Mouse (Mus musculus) liver, embryonic 14.5 days (tissue): ENCODE results near the gene Rab3gap2. TPM values are rescaled to one million over a fixed set of nuclear protein-coding genes. Genes with fewer than 3 reads are reported as not detected.

Experiments
- ATAC-seq: fragments of 200-750 bp; cut with Nextera tagmentation; 2 replicates; pipeline ENCODE4 v1.8.0; 2017; ENCODE audit warnings: moderate number of reproducible peaks, mild to moderate bottlenecking, moderate library complexity; ENCODE audit not compliant: insufficient read depth
- DNase-seq, 3 experiments: peaks; one replicate each; pipeline ENCODE4 v3.0.0-alpha.2; 2012 to 2013; ENCODE audit warnings: low read depth in 3 of 3, low spot score in 3 of 3
- H3K27ac ChIP-seq: fragments of 300-500 bp; sonication (generic); 2 replicates; pipeline ENCODE4 v1.5.1; 2014; ENCODE audit warnings: moderate library complexity, mild to moderate bottlenecking, control low read depth, inconsistent platforms
- H3K27me3 ChIP-seq: fragments of 300-500 bp; sonication (generic); 2 replicates; pipeline ENCODE4 v1.6.1; 2014; ENCODE audit warnings: mild to moderate bottlenecking, low read length, moderate library complexity; ENCODE audit not compliant: control insufficient read depth, insufficient read depth
- H3K36me3 ChIP-seq: fragments of 300-500 bp; sonication (generic); replicated peaks from 2 replicates; pipeline ENCODE4 v1.6.1; 2014; ENCODE audit warnings: low read depth; ENCODE audit not compliant: control insufficient read depth, insufficient read depth
- H3K4me1 ChIP-seq, 2 experiments: fragments of 200-500 bp in 1 of 2; fragments of 300-500 bp in 1 of 2; sonication (generic) in 1 of 2; replicated peaks; 2 replicates each; pipeline ENCODE4 v1.6.1; 2012 to 2014; ENCODE audit warnings: antibody characterized with exemption in 1 of 2, inconsistent platforms in 1 of 2, low read length in 1 of 2; ENCODE audit not compliant: control insufficient read depth in 2 of 2, insufficient read depth in 2 of 2
- H3K4me2 ChIP-seq: fragments of 300-500 bp; sonication (generic); 2 replicates; pipeline ENCODE4 v1.6.1; 2014; ENCODE audit warnings: low read depth, mild to moderate bottlenecking, control low read depth, moderate library complexity
- H3K4me3 ChIP-seq, 2 experiments: fragments of 200-500 bp in 1 of 2; fragments of 300-500 bp in 1 of 2; sonication (generic) in 1 of 2; 2 replicates each; pipeline ENCODE4 v1.5.1; 2012 to 2014; ENCODE audit warnings: low read depth in 2 of 2, low read length in 2 of 2, mild to moderate bottlenecking in 2 of 2, control low read depth in 1 of 2, inconsistent platforms in 1 of 2, moderate library complexity in 1 of 2; ENCODE audit not compliant: insufficient read depth in 1 of 2
- H3K9ac ChIP-seq: fragments of 300-500 bp; sonication (generic); replicated peaks from 2 replicates; pipeline ENCODE4 v1.6.1; 2014; ENCODE audit warnings: mild to moderate bottlenecking, control low read depth, moderate library complexity
- H3K9me3 ChIP-seq: fragments of 300-500 bp; sonication (generic); 2 replicates; pipeline ENCODE4 v1.6.1; 2016; ENCODE audit warnings: low read length, mixed read lengths; ENCODE audit not compliant: control insufficient read depth
- CTCF ChIP-seq: IDR thresholded peaks from 2 replicates; pipeline ENCODE4 v1.5.1; 2016; ENCODE audit warnings: antibody characterized with exemption, low read depth, control low read depth
- EP300 ChIP-seq: IDR thresholded peaks from 2 replicates; pipeline ENCODE4 v1.6.1; 2016; ENCODE audit warnings: antibody characterized with exemption, low read depth
- WGBS: fragments of 180-500 bp; shearing (Covaris S2); extraction: QIAGEN DNeasy Blood & Tissue Kit; methylation state at CpG from one replicate; pipeline ENCODE4 v1.1.7; 2014; ENCODE audit not compliant: insufficient replicate concordance; 5-methylcytosine and 5-hydroxymethylcytosine counted together
- polyA plus RNA-seq, 2 experiments: library from polyadenylated mRNA; depleted of rRNA in 1 of 2; stranded (reverse) in 1 of 2; unstranded in 1 of 2; fragments of >200 nt; fragmentation: Nextera tagmentation in 1 of 2; extraction: Ambion mirVana in 1 of 2; gene quantifications; 2 replicates each; pipeline versions ENCODE4 v1.2.1 to v1.2.3; 2012 to 2014

The Rab3gap2 gene
- polyA plus RNA-seq, 2 experiments: 9.6 to 10.2 TPM

DNA sequence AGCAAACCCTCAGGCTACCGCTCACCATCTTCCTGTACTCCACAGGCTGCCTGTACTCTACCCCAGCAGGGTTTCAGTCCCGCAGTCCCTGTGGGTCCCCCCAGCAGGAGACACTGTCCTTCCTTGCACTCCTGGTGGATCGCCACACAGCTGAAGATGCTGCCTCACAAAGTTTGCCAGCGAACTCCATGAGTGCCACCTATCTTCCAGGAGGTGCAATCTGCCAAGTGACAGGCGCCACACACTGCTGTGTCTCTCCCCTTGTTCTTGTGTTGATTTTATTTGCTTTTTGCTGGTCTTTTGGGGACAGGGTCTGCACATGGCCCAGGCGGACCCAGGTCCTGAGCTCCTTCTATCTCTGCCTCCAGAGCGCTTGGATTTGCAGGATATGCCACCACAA, 92.9 kb downstream of the Rab3gap2 start:
- Histone ChIP-seq H3K4me3 (no peak overlapping the region), H3K4me1 (no peaks in the 10 kb centered on the region), H3K9me3 (no peaks in the 10 kb centered on the region), H3K9ac (no peak overlapping the region), H3K27me3 (no peaks in the 10 kb centered on the region), H3K4me2 (no peak overlapping the region), H3K36me3 (peaks cover 4% of the 10 kb centered on the region), H3K27ac (no peak overlapping the region)
- TF ChIP-seq CTCF: no peak
- TF ChIP-seq EP300: no peak
- ATAC-seq (no peak), DNase-seq (no peak)
- WGBS: 87% methylated on average over 7 of the region's 7 CpGs

DNA sequence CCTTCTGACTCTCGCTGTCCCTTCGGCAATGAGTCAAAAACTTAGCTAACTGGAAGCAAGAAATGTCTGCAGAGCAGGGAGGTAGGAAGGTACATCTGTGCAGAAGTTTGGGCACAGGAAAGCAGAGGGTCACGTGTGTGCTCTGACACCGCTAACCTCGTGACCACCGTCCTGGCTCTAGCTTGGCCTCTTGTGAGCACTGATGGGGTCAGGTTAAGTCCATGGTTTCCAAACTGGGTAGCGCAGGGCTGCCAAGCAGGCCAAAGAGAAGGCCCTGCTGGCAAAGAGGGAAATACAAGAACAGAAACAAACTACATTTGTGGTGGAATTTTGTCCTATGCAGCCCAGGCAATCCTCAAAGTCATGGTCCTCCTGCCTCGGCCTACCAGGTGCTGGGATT, 94.6 kb downstream of the Rab3gap2 start:
- Histone ChIP-seq H3K4me3 (no peak overlapping the region), H3K27ac (no peak overlapping the region), H3K4me2 (no peak overlapping the region), H3K9ac (no peak overlapping the region), H3K9me3 (no peaks in the 10 kb centered on the region), H3K4me1 (no peaks in the 10 kb centered on the region), H3K27me3 (no peaks in the 10 kb centered on the region), H3K36me3 (peaks cover 8% of the 10 kb centered on the region)
- no peak for DNase-seq
- no peak for ATAC-seq
- 83% methylated on average over 8 of the region's 8 CpGs for WGBS
- no peak for TF ChIP-seq EP300
- TF ChIP-seq CTCF: no peak

DNA sequence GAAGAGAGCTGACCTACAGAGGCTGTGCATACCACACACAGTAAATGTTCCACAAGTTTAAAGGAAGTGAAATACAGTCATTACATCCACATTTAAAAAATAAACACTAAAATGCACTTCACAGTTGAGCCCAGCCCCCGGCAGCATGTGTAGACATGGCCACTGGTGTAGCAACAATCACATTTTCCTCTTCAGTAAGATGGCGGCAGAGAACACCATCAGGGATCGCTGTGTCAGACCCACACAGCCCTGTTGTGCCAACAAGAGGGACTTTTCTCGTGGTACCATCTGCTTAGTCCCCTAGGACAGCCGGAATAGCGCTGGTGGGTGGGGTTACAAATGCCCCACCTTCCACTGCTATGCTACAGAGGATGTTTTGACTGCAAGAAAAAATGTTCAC, 98.9 kb downstream of the Rab3gap2 start:
- H3K4me1 ChIP-seq: no peaks in the 10 kb centered on the region
- no peak for DNase-seq
- peaks cover 3% of the 10 kb centered on the region for H3K36me3 ChIP-seq
- no peaks in the 10 kb centered on the region for H3K9me3 ChIP-seq
- no peak overlapping the region for H3K27ac ChIP-seq
- H3K27me3 ChIP-seq: no peaks in the 10 kb centered on the region
- no peak overlapping the region for H3K4me2 ChIP-seq
- WGBS: 85% methylated on average over 6 of the region's 6 CpGs
- no peak for ATAC-seq
- TF ChIP-seq CTCF (no peak), EP300 (no peak)
- H3K9ac ChIP-seq: no peak overlapping the region
- H3K4me3 ChIP-seq: no peak overlapping the region

DNA sequence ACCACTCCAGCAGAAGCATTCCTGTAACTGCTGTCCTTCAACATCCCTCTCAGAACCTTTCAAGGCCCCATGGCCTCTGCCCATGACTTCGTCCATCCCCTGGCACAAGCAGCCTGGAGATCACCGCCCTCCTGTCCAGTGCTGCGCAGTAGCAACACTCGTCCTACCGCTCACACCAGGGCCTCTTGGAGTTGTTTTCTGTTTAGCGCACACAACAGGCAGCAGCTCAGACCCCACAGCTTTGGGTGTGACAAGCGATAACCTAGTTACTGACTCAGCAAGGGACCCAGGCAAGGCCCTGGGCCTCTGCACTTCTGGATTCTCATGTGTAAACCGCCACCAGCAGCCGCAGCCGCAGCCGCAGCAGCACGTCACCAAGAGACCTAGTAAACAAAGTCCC, 102.9 kb downstream of the Rab3gap2 start:
- Histone ChIP-seq H3K36me3 (peaks cover 3% of the 10 kb centered on the region), H3K4me3 (no peak overlapping the region), H3K27ac (no peak overlapping the region), H3K4me1 (no peaks in the 10 kb centered on the region), H3K4me2 (no peak overlapping the region), H3K27me3 (no peaks in the 10 kb centered on the region), H3K9me3 (no peaks in the 10 kb centered on the region), H3K9ac (no peak overlapping the region)
- no peak for TF ChIP-seq EP300
- no peak for TF ChIP-seq CTCF
- ATAC-seq (no peak), DNase-seq (no peak)
- WGBS: 88% methylated on average over 12 of the region's 12 CpGs

DNA sequence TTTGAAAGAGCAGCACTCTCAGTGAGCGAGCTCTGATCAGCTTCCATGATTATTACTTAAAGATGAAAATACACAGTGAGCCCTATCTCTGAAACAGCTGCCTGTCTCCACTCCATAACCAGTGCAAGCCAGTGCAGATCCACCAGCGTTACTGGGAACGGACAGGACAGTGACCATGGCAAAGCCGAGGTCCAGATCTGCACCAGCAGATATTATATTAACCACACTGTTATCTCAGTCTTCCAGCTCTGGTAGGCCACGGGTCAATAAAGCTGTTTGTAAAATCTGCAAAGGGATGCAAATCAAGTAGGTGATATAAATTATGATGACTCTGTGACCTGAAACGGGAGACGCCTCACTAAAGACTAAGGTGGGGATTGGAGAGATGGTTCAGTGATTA, 103.7 kb downstream of the Rab3gap2 start:
- H3K4me2 ChIP-seq: no peak overlapping the region
- no peak overlapping the region for H3K9ac ChIP-seq
- no peaks in the 10 kb centered on the region for H3K9me3 ChIP-seq
- H3K4me1 ChIP-seq: no peaks in the 10 kb centered on the region
- no peaks in the 10 kb centered on the region for H3K27me3 ChIP-seq
- no peak overlapping the region for H3K27ac ChIP-seq
- 50% methylated on average over 7 of the region's 7 CpGs for WGBS
- H3K36me3 ChIP-seq: peaks cover 3% of the 10 kb centered on the region
- no peak for ATAC-seq
- no peak for DNase-seq
- TF ChIP-seq EP300 (no peak), CTCF (no peak)
- H3K4me3 ChIP-seq: no peak overlapping the region

DNA sequence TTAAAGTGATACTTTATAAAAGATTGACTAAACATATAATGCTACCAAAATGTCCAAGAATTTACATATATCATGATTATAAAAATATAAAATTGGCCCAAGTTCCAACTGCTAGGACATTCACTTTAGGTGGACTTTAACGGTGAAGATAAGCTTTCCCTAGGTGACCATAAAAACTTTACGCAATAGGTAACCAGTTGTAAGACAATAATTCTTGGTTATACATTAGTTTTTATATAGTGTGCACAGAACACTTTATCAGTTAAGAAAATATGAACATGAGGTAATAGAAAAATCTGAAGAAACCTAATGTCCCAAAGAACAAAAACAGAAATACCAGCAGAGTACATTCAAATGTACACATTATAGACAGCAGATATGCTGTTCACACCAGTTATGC, 104.4 kb downstream of the Rab3gap2 start:
- no peaks in the 10 kb centered on the region for H3K9me3 ChIP-seq
- H3K27me3 ChIP-seq: no peaks in the 10 kb centered on the region
- no peaks in the 10 kb centered on the region; the same call in 1 of the 2 replicates for H3K36me3 ChIP-seq
- no peak overlapping the region for H3K27ac ChIP-seq
- no peak overlapping the region for H3K9ac ChIP-seq
- TF ChIP-seq EP300: no peak
- no peak for TF ChIP-seq CTCF
- ATAC-seq (no peak), DNase-seq (no peak)
- WGBS: 90% methylated on average over 2 of the region's 2 CpGs
- no peak overlapping the region for H3K4me3 ChIP-seq
- no peaks in the 10 kb centered on the region for H3K4me1 ChIP-seq
- H3K4me2 ChIP-seq: no peak overlapping the region
